Mouse (Mus musculus): ENCODE data around the gene Arl15.

GRCm38 (mm10) chr13:113762766-113763516, 31.4 kb upstream of the Arl15 start:
- TF ChIP-seq POLR2A (IDR thresholded peaks at IDR 0.05; ENCODE audit: borderline replicate concordance, extremely low read depth, insufficient read depth, insufficient read length, poor library complexity, severe bottlenecking): no peak
- TF ChIP-seq CTCF (IDR thresholded peaks at IDR 0.05; ENCODE audit: borderline replicate concordance, extremely low read depth, insufficient read depth, insufficient read length): no peak

Data from brain, embryonic 14.5 days (tissue).